Mouse (Mus musculus): ENCODE measurements around the gene Igf2bp1. TPM values are rescaled to one million over a fixed set of nuclear protein-coding genes. Genes with fewer than 3 reads are reported as not detected.

Igf2bp1 gene
- polyA plus RNA-seq, 1 experiment: not detected

DNA sequence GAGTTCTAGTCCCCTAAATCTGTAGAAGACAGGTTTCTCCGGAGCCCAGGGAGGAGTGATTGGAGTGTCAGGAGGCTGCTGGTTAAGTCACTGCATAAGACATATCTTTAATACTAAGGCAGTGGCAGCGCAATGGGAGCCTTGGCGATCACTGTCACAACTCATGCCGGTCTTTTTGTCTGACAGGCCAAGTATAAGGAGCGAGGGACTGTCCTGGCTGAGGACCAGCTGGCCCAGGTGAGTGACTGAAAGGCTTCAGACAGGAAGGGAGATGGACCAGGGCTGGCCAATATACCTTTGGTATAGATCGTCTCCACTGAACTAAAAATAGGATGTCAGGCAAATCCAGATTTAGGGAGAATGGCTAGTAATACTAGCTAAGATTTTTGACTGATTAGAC lies 29.4 kb upstream of the Igf2bp1 start:
- Histone ChIP-seq H3K27ac (ENCODE audit: insufficient read depth, low read depth, low read length) (no peak overlapping the region), H3K4me3 (ENCODE audit: insufficient read depth, low read length) (peak overlapping the region; percentile 88), H3K4me1 (ENCODE audit: control insufficient read depth, insufficient read depth, low read length) (peaks cover 8% of the 10 kb centered on the region)
- TF ChIP-seq CTCF (IDR thresholded peaks at IDR 0.05; ENCODE audit: low read depth, low read length): no peak
- no peak for TF ChIP-seq POLR2A (IDR thresholded peaks at IDR 0.05; ENCODE audit: borderline replicate concordance, low read depth, low read length)

DNA sequence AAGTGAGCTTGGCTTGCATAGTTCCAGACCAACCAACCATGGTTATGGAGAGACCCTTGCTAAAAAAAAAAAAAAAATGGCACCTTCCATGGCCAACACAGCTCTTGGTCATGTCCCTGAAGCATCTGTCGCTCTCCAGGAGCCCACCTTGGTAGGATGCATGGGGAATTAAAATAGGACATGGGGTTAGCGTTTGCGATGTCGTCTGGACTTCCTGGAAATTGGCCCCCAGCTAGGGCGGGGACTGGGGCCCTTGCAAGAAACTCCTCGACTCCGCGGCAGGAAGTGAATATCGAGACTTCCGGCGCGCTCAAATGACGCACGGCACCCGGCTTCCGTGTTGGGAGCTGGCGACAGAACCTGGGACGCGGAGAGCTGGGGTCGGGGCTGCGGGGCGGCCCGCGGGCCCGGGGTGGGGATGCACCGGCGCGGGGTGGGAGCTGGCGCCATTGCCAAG lies 28.9 kb upstream of the Igf2bp1 start, which contains the start of gene Snf8:
Gene Snf8 (plus strand): TSS at position 290 of the 457 bp plus-strand sequence.
- peaks cover 8% of the 10 kb centered on the region for H3K4me1 ChIP-seq (ENCODE audit: control insufficient read depth, insufficient read depth, low read length)
- TF ChIP-seq CTCF (IDR thresholded peaks at IDR 0.05; ENCODE audit: low read depth, low read length) (no peak), POLR2A (IDR thresholded peaks at IDR 0.05; ENCODE audit: borderline replicate concordance, low read depth, low read length) (no peak; the same call in 1 of the 2 replicates)
- peak within 1 kb of the TSS; percentile 67 for H3K27ac ChIP-seq (ENCODE audit: insufficient read depth, low read depth, low read length)
- peak within 1 kb of the TSS; percentile 88 for H3K4me3 ChIP-seq (ENCODE audit: insufficient read depth, low read length)

DNA sequence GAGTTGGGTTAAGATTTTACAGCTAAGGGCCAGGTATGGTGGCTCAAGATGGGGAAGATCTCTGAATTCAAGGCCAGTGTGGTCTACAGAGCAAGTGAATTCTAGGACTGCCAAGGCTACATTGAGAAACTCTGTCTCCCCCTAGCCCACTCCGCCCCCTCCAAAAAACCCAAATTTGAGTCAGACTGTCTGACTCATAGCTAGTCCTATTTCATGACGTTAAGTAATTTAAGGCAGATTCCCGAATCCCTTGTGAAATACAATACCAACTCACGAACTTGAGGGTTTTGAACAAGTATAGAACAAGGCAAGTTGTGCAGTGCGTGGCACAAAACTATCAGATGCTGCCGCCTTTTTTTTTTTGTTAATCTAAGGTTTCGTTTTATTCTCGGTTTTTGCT lies 28.4 kb upstream of the Igf2bp1 start:
- TF ChIP-seq CTCF (IDR thresholded peaks at IDR 0.05; ENCODE audit: low read depth, low read length) (no peak), POLR2A (IDR thresholded peaks at IDR 0.05; ENCODE audit: borderline replicate concordance, low read depth, low read length) (no peak)
- Histone ChIP-seq H3K4me1 (ENCODE audit: control insufficient read depth, insufficient read depth, low read length) (peaks cover 8% of the 10 kb centered on the region), H3K27ac (ENCODE audit: insufficient read depth, low read depth, low read length) (peak overlapping the region; percentile 67), H3K4me3 (ENCODE audit: insufficient read depth, low read length) (peak overlapping the region; percentile 88)

DNA sequence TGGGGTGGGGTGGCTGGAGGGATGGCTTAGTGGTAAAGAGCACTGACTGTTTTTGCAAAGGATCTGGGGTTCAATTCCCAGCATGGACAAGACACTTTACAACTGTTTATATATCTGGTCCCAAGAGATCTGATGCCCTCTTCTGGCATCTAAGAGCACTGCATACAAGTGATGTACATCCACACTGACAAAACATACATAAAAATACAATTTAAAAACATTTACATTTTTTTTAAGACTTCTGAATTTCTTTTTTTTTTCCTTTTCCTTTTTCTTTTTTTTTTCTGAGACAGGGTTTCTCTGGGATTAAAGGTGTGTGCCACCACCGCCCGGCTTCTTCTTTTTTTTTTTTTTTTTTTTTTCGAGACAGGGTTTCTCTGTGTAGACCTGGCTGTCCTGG lies 27.5 kb upstream of the Igf2bp1 start:
- peaks cover 8% of the 10 kb centered on the region for H3K4me1 ChIP-seq (ENCODE audit: control insufficient read depth, insufficient read depth, low read length)
- no peak overlapping the region for H3K27ac ChIP-seq (ENCODE audit: insufficient read depth, low read depth, low read length)
- no peak for TF ChIP-seq CTCF (IDR thresholded peaks at IDR 0.05; ENCODE audit: low read depth, low read length)
- no peak for TF ChIP-seq POLR2A (IDR thresholded peaks at IDR 0.05; ENCODE audit: borderline replicate concordance, low read depth, low read length)
- no peak overlapping the region for H3K4me3 ChIP-seq (ENCODE audit: insufficient read depth, low read length)

DNA sequence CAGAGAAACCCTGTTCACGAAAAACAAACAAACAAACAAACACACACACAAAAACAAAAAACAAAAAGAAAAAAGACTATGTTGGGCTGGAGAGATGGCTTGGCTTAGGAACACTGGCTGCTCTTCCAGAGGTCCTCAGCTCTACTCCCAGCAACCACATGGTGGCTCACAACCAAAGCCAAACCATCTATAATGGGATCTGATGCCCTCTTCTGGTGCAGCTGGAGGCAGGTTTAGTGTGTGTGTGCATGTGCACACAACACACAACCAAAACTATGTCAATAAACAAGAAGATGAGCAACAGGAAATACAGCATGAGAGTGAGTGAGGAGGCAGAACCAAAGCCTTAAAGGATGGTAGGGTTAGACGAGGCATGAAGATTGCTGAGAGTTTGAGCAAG lies 26.0 kb upstream of the Igf2bp1 start:
- TF ChIP-seq POLR2A (IDR thresholded peaks at IDR 0.05; ENCODE audit: borderline replicate concordance, low read depth, low read length) (no peak), CTCF (IDR thresholded peaks at IDR 0.05; ENCODE audit: low read depth, low read length) (no peak)
- Histone ChIP-seq H3K4me3 (ENCODE audit: insufficient read depth, low read length) (no peak overlapping the region), H3K27ac (ENCODE audit: insufficient read depth, low read depth, low read length) (no peak overlapping the region), H3K4me1 (ENCODE audit: control insufficient read depth, insufficient read depth, low read length) (peaks cover 8% of the 10 kb centered on the region)

DNA sequence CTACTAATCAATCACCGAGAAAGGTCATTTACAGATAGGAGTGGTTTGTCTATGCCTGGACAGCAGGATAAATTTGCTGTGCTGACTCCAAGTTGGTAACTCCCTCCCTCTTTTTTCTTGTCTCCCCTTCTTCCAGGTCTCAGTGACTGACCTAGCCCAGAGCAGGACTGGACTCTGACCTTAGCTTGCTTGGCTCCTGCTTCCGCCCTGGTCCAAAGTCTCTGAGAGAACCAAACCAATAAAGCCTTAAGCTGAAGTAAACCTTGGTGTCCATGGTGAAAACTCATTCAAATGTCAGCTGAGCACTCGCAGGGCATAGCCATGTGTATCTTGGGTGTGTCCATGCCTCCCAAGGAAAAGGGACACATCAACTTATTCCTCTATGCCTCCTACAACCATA lies 24.8 kb upstream of the Igf2bp1 start:
- Histone ChIP-seq H3K4me3 (ENCODE audit: insufficient read depth, low read length) (no peak overlapping the region), H3K27ac (ENCODE audit: insufficient read depth, low read depth, low read length) (no peak overlapping the region), H3K4me1 (ENCODE audit: control insufficient read depth, insufficient read depth, low read length) (peaks cover 6% of the 10 kb centered on the region)
- TF ChIP-seq POLR2A (IDR thresholded peaks at IDR 0.05; ENCODE audit: borderline replicate concordance, low read depth, low read length) (no peak), CTCF (IDR thresholded peaks at IDR 0.05; ENCODE audit: low read depth, low read length) (no peak)

DNA sequence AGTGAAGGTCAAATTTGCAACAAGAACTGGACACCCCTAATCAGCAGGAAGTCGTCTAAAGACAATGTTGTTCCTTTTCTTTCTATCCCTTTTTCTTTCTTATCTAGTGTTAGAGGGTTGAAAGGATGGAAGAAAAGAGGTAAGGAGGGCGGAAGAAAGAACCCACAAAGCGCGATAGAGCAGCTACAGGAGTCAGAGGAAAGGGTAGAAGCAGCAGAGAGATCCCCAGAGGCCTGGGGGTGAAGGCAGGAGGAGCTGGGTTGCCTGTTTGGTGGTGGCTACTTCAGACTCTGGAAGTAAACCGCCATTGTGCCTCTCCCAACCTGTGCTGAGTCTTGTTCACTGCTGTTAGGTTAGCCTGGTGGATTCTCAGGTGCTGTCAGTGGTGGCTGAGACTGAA lies 22.4 kb upstream of the Igf2bp1 start:
- H3K4me3 ChIP-seq (ENCODE audit: insufficient read depth, low read length): no peak overlapping the region
- no peaks in the 10 kb centered on the region for H3K4me1 ChIP-seq (ENCODE audit: control insufficient read depth, insufficient read depth, low read length)
- no peak overlapping the region for H3K27ac ChIP-seq (ENCODE audit: insufficient read depth, low read depth, low read length)
- TF ChIP-seq CTCF (IDR thresholded peaks at IDR 0.05; ENCODE audit: low read depth, low read length) (no peak), POLR2A (IDR thresholded peaks at IDR 0.05; ENCODE audit: borderline replicate concordance, low read depth, low read length) (no peak)

DNA sequence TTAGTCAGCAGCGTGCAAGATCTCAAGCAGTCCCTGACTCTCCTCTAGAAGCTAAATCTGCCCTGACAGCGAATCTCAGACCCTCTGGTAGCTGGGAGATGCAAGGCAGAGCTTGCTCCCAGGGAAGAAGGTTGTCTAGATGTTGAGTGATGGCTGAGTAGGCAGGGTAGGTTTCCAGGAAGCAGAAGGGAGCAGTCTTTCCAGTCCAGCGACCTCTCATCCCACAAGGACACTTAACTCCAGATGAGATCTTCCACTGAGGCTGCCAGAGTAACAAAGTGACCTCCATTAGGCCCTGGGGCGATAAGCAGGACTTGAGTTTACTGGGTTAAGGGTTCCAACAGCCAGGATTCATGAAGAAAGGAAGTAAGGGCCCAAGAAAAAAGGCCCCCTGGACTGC lies 14.9 kb upstream of the Igf2bp1 start:
- H3K4me1 ChIP-seq (ENCODE audit: control insufficient read depth, insufficient read depth, low read length): peaks cover 4% of the 10 kb centered on the region; the same call in 1 of the 2 replicates
- H3K27ac ChIP-seq (ENCODE audit: insufficient read depth, low read depth, low read length): no peak overlapping the region
- TF ChIP-seq POLR2A (IDR thresholded peaks at IDR 0.05; ENCODE audit: borderline replicate concordance, low read depth, low read length) (no peak), CTCF (IDR thresholded peaks at IDR 0.05; ENCODE audit: low read depth, low read length) (no peak)
- no peak overlapping the region for H3K4me3 ChIP-seq (ENCODE audit: insufficient read depth, low read length)

DNA sequence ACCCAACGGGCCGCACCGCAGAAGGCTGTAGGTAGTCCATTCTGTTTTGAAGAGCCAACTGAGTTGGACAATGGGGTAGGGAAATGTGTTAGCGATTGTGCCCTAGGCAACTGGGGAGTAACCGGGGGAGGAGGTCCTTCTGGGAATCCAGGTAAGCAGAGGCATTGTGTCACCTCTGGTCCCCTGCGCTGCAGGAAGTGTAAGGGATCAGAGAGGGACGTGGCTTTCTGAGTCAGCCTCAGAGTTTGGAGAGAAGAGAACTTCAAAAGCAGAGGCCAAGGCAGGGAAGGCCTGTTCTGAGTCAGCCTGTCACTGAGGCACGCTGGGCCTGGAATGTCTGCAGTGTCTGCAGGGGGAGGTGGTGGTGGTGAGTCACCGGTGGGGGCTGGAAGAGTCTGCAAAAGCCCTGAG lies 12.2 kb upstream of the Igf2bp1 start:
- Histone ChIP-seq H3K4me1 (ENCODE audit: control insufficient read depth, insufficient read depth, low read length) (peaks cover 4% of the 10 kb centered on the region; the same call in 1 of the 2 replicates), H3K4me3 (ENCODE audit: insufficient read depth, low read length) (no peak overlapping the region), H3K27ac (ENCODE audit: insufficient read depth, low read depth, low read length) (no peak overlapping the region)
- TF ChIP-seq POLR2A (IDR thresholded peaks at IDR 0.05; ENCODE audit: borderline replicate concordance, low read depth, low read length) (no peak), CTCF (IDR thresholded peaks at IDR 0.05; ENCODE audit: low read depth, low read length) (no peak)

DNA sequence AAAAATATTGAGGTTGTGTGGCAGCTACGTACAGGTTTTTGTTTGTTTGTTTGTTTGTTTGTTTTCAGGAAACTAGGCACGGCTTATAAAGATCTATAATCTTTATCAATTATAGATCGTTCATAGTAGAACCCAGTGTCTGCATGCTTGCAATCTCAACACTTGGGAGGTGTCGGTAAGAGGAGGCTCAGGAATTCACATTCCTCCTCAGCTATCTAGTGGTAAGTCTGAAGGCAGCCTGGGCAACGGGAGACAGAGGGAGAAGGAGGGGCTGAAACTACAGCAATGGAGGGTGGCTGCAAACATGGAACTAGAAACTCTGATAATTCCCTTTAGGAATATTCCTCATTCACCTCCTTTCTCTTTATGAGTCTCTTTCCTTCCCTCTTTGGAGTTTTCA lies 9.7 kb upstream of the Igf2bp1 start:
- no peak overlapping the region for H3K27ac ChIP-seq (ENCODE audit: insufficient read depth, low read depth, low read length)
- TF ChIP-seq CTCF (IDR thresholded peaks at IDR 0.05; ENCODE audit: low read depth, low read length) (no peak), POLR2A (IDR thresholded peaks at IDR 0.05; ENCODE audit: borderline replicate concordance, low read depth, low read length) (no peak)
- H3K4me3 ChIP-seq (ENCODE audit: insufficient read depth, low read length): no peak overlapping the region
- peaks cover 4% of the 10 kb centered on the region; the same call in 1 of the 2 replicates for H3K4me1 ChIP-seq (ENCODE audit: control insufficient read depth, insufficient read depth, low read length)

DNA sequence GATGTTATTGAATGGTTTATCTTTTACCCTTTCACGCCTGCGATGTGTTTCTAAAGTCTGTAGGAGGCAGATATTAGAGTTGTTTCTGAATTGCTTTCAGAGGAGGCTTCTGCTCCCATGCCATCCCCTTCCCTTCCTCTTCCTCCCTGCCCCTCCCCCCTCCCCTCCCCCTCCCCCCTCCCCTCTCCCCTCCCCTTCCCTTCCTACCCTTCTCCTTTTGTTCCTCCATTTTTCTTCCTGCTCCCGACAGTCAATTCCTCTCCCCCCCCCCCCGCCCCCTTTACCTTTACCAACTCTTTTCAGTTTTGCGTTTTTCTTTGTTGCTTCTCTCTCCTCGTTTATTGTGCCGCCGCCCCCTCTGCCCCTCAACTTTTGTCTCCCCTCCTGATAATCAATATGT lies 6.2 kb upstream of the Igf2bp1 start:
- no peaks in the 10 kb centered on the region for H3K4me1 ChIP-seq (ENCODE audit: control insufficient read depth, insufficient read depth, low read length)
- no peak overlapping the region for H3K27ac ChIP-seq (ENCODE audit: insufficient read depth, low read depth, low read length)
- H3K4me3 ChIP-seq (ENCODE audit: insufficient read depth, low read length): no peak overlapping the region
- TF ChIP-seq POLR2A (IDR thresholded peaks at IDR 0.05; ENCODE audit: borderline replicate concordance, low read depth, low read length) (no peak), CTCF (IDR thresholded peaks at IDR 0.05; ENCODE audit: low read depth, low read length) (no peak)
